Mouse (Mus musculus): ENCODE measurements around the gene Rrp9. TPM values are rescaled to one million over a fixed set of nuclear protein-coding genes. Genes with fewer than 3 reads are reported as not detected.

The Rrp9 gene
- total and polyA plus RNA-seq, 3 experiments, result 315 to 395 TPM; not detected in 1

- no peak overlapping the region for H3K9ac ChIP-seq (ENCODE audit: control insufficient read depth, low read depth, low read length, poor library complexity, severe bottlenecking)
- no peak overlapping the region for H3K27ac ChIP-seq (ENCODE audit: control insufficient read depth, low read depth, low read length)
- no peaks in the 10 kb centered on the region for H3K27me3 ChIP-seq (ENCODE audit: control insufficient read depth in 1 of 2, insufficient read depth in 2 of 2, low read length in 2 of 2)
- peaks cover 0 to under 1% of the 10 kb centered on the region in 2 experiments; a peak in 2 of 4 replicates for H3K36me3 ChIP-seq (ENCODE audit: control insufficient read depth in 1 of 2, insufficient read depth in 2 of 2, low read length in 2 of 2)
- peaks cover 0 to 2% of the 10 kb centered on the region in 2 experiments; a peak in 2 of 4 replicates for H3K4me1 ChIP-seq (ENCODE audit: control insufficient read depth in 1 of 2, insufficient read depth in 2 of 2, low read length in 2 of 2)
- TF ChIP-seq RCOR1 (IDR thresholded peaks at IDR 0.05; ENCODE audit: low read depth, low read length) (no peak), ETS1 (IDR thresholded peaks at IDR 0.05; ENCODE audit: low read depth, low read length) (no peak), MYB (IDR thresholded peaks at IDR 0.05; ENCODE audit: low read depth, low read length) (no peak), MYC (IDR thresholded peaks at IDR 0.05; ENCODE audit: low read depth, low read length) (no peak), ZMIZ1 (IDR thresholded peaks at IDR 0.05; ENCODE audit: low read depth, low read length) (no peak), ELF1 (IDR thresholded peaks at IDR 0.05; ENCODE audit: low read depth, low read length) (no peak), RAD21 (IDR thresholded peaks at IDR 0.05; ENCODE audit: low read depth, low read length) (no peak), CHD2 (IDR thresholded peaks at IDR 0.05; ENCODE audit: low read length) (no peak), HCFC1 (IDR thresholded peaks at IDR 0.05; ENCODE audit: low read depth, low read length) (no peak), CTCF (IDR thresholded peaks at IDR 0.05 in 2 of 3, conservative IDR thresholded peaks at IDR 0.05 in 1 of 3; ENCODE audit: control insufficient read depth in 1 of 3, insufficient read depth in 1 of 3, low read depth in 2 of 3, low read length in 3 of 3, poor library complexity in 1 of 3, severe bottlenecking in 1 of 3) (no peak), POLR2AphosphoS5 (IDR thresholded peaks at IDR 0.05; ENCODE audit: borderline replicate concordance, low read depth, low read length) (no peak), MAZ (IDR thresholded peaks at IDR 0.05; ENCODE audit: low read depth, low read length) (no peak), KAT2A (conservative IDR thresholded peaks at IDR 0.05; ENCODE audit: low read depth, low read length) (no peak), SIN3A (IDR thresholded peaks at IDR 0.05; ENCODE audit: low read length) (no peak), POLR2AphosphoS2 (IDR thresholded peaks at IDR 0.05; ENCODE audit: low read length) (no peak), POLR2A (IDR thresholded peaks at IDR 0.05; ENCODE audit: control insufficient read depth in 1 of 2, insufficient read depth in 1 of 2, low read depth in 1 of 2, low read length in 2 of 2, poor library complexity in 1 of 2) (no peak), GABPA (IDR thresholded peaks at IDR 0.05; ENCODE audit: low read depth, low read length) (no peak), MAFK (IDR thresholded peaks at IDR 0.05; ENCODE audit: borderline replicate concordance, low read depth, low read length) (no peak), MEF2A (IDR thresholded peaks at IDR 0.05; ENCODE audit: extremely low read depth, insufficient replicate concordance, low read depth, low read length, poor library complexity, severe bottlenecking) (no peak), SMC3 (IDR thresholded peaks at IDR 0.05; ENCODE audit: low read depth, low read length) (no peak)
- H3K4me3 ChIP-seq (ENCODE audit: control insufficient read depth in 1 of 2, insufficient read depth in 1 of 2, low read depth in 2 of 2, low read length in 2 of 2), result no peak overlapping the region
- H3K79me2 ChIP-seq (ENCODE audit: control insufficient read depth, insufficient read depth, low read length, poor library complexity), result no peaks in the 10 kb centered on the region; the same call in 1 of the 2 replicates
- no peak for DNase-seq (ENCODE audit: low read depth, low spot score)
- H3K9me3 ChIP-seq (replicated peaks; ENCODE audit: insufficient read depth, low read length), result no peaks in the 10 kb centered on the region
Observed at GRCm38 (mm10) chr9:106457920-106458319, 17.8 kb upstream of the Rrp9 start.

- H3K9ac ChIP-seq (ENCODE audit: control insufficient read depth, low read depth, low read length, poor library complexity, severe bottlenecking), result no peak overlapping the region
- H3K4me3 ChIP-seq (ENCODE audit: control insufficient read depth in 1 of 2, insufficient read depth in 1 of 2, low read depth in 2 of 2, low read length in 2 of 2), result no peak overlapping the region
- H3K27me3 ChIP-seq (ENCODE audit: control insufficient read depth in 1 of 2, insufficient read depth in 2 of 2, low read length in 2 of 2), result no peaks in the 10 kb centered on the region
- no peak for TF ChIP-seq TCF12 (IDR thresholded peaks at IDR 0.05; ENCODE audit: low read depth, low read length)
- TF ChIP-seq EP300 (IDR thresholded peaks at IDR 0.05; ENCODE audit: low read depth in 1 of 2, low read length in 2 of 2), result no peak
- TF ChIP-seq MYC (IDR thresholded peaks at IDR 0.05; ENCODE audit: low read depth, low read length), result no peak
- no peak for TF ChIP-seq MAFK (IDR thresholded peaks at IDR 0.05; ENCODE audit: borderline replicate concordance, low read depth, low read length)
- TF ChIP-seq CTCF (IDR thresholded peaks at IDR 0.05 in 2 of 3, conservative IDR thresholded peaks at IDR 0.05 in 1 of 3; ENCODE audit: control insufficient read depth in 1 of 3, insufficient read depth in 1 of 3, low read depth in 2 of 3, low read length in 3 of 3, poor library complexity in 1 of 3, severe bottlenecking in 1 of 3), result no peak
- TF ChIP-seq MAZ (IDR thresholded peaks at IDR 0.05; ENCODE audit: low read depth, low read length), result no peak
- TF ChIP-seq CHD1 (IDR thresholded peaks at IDR 0.05; ENCODE audit: low read depth, low read length), result no peak
- H3K4me1 ChIP-seq (ENCODE audit: control insufficient read depth in 1 of 2, insufficient read depth in 2 of 2, low read length in 2 of 2), result no peaks in the 10 kb centered on the region
- no peaks in the 10 kb centered on the region for H3K36me3 ChIP-seq (ENCODE audit: control insufficient read depth in 1 of 2, insufficient read depth in 2 of 2, low read length in 2 of 2)
- H3K9me3 ChIP-seq (replicated peaks; ENCODE audit: insufficient read depth, low read length), result no peaks in the 10 kb centered on the region
- DNase-seq (ENCODE audit: low read depth, low spot score), result no peak
- no peak overlapping the region for H3K27ac ChIP-seq (ENCODE audit: control insufficient read depth, low read depth, low read length)
- no peaks in the 10 kb centered on the region for H3K79me2 ChIP-seq (ENCODE audit: control insufficient read depth, insufficient read depth, low read length, poor library complexity)
Observed at GRCm38 (mm10) chr9:106459946-106460345, 15.8 kb upstream of the Rrp9 start.
